Mouse (Mus musculus) megakaryocyte-erythroid progenitor cell, adult 5-6 weeks (primary cell): ENCODE results near the gene Dcdc2c. TPM values are rescaled to one million over a fixed set of nuclear protein-coding genes. Genes with fewer than 3 reads are reported as not detected.

Experiments used
- ATAC-seq: replicated peaks from 2 replicates; pipeline ENCODE4 v1.8.0; 2016; ENCODE audit warnings: mild to moderate bottlenecking, inconsistent platforms; ENCODE audit not compliant: severe bottlenecking, poor library complexity, low FRiP score, low TSS enrichment
- total RNA-seq, 2 experiments: library from RNA; stranded (forward) in 1 of 2; stranded (reverse) in 1 of 2; fragments of 200-1000, 215-1000 nt in 1 of 2; fragments of >200 nt in 1 of 2; fragmentation: Nextera tagmentation in 1 of 2; gene quantifications; 2 replicates each; pipeline ENCODE4 v1.2.3; 2014 to 2017

Gene Dcdc2c
- total RNA-seq (2014; fragmentation: Nextera tagmentation), result not detected in 2 replicates
- total RNA-seq (2017), result not detected in 2 replicates

- no peak for ATAC-seq
Measured at GRCm38 (mm10) chr12:28552299-28552698, at the start of gene Dcdc2c. TSS of gene Dcdc2c (minus strand) at chr12:28552399.

- no peak for ATAC-seq
Measured at GRCm38 (mm10) chr12:28598526-28598991, 46.4 kb upstream of the Dcdc2c start.

DNA sequence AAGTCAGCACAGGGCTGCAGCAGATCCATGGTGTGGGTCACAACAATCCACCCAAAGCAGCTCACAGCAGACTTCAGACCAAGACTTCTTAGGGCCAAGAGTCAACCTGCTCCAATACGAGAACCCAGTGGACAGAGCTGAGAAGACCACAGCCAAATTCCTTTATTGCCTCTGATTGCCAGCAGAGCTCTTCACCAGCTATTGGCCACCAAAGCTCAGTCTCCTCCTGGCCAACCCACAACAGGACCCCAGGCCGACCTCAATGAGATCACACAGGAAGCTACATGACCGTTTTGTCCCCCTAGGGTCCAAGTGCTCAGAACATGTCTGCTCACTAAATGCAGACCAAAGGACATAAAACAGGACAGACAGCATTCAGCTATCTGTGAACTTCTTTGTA lies 45.9 kb upstream of the Dcdc2c start:
- no peak for ATAC-seq

DNA sequence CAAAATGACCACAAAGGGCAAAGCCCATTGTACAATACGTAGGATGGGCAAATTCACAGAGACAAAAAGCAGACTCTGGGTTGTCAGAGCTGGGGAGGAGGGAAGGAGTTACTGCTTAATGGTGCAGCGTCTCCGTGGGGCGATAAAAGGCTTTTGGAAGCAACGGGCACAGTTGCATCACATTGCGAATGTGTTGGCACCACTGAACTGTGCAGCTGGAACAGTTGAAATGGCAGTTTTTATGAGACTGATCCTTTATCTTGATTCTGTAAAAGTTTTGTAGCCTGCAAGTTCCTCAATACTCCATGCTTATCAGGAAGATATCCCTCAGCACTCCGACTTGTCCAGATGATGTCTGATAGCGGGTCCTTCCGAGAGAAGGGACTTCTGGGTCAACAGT lies 45.5 kb upstream of the Dcdc2c start:
- ATAC-seq, result no peak

- no peak for ATAC-seq
Measured at GRCm38 (mm10) chr12:28596851-28597250, 44.7 kb upstream of the Dcdc2c start.

DNA sequence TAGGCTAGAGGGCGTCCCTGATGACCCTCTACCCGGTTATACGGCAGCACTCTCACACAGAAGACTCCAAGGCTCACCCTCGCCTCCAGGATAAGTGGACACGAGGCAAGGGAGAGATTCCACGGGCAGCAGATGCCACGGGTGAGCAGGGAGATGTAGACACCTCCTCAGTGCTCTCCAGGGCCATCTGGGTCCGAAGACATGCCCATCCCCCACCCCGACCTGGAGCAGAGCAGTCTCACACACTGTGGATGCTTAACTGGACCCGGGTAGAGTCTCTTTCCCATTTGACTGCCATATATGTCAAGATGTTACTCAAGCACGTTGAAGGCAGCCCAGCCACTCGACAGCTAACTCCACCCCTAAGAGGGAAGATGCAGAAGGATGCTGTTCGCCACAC lies 38.2 kb upstream of the Dcdc2c start:
- no peak for ATAC-seq

GRCm38 (mm10) chr12:28589090-28589868 lies 37.1 kb upstream of the Dcdc2c start:
- peak; percentile 95 for ATAC-seq

DNA sequence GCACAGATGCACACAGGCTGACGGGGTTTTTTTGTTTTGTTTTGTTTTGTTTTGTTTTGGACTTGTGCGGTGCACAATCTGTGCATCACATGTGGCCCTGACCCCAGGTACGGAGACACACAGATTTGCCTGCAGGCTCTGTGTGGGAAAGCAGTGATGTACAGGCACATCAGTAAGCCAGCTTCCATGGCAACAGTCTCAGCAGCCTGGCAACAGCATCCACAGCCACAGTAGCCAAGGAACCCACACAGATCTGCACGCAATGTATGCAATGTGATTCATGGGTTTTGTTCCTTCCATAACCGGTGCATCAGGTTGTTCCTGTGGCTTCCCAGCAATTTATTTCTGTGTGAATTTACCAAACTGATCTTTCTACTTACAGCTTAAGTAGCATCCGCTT lies 35.8 kb upstream of the Dcdc2c start:
- no peak for ATAC-seq

GRCm38 (mm10) chr12:28584036-28584435 lies 31.8 kb upstream of the Dcdc2c start:
- ATAC-seq, result no peak

GRCm38 (mm10) chr12:28582423-28582822 lies 30.2 kb upstream of the Dcdc2c start, which contains the start of gene Allc:
TSS of gene Allc (minus strand) at chr12:28582523.
- no peak for ATAC-seq

DNA sequence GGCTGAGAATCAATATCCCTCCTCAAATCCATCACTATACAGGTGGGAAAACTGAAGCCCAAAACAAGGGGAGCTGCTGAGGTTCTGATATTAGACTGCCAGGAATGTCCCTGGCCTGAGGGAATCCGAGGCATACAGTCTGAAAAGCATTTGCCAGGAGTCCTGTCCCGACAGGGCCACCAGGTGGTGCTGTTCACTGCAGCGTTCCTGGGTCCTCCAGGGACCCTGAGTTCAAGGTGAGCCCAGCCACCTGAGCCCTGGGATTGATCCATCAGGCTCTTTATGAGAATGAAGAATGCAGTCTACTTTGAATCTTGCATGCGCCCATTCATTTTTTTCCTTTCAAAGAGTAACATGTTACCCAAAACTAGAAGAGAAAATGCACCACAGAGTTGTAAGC lies 26.9 kb upstream of the Dcdc2c start:
- peak; percentile 41; the same call in 1 of the 2 replicates for ATAC-seq

- no peak for ATAC-seq
Measured at GRCm38 (mm10) chr12:28578147-28578546, 25.9 kb upstream of the Dcdc2c start.

- no peak for ATAC-seq
Measured at GRCm38 (mm10) chr12:28575366-28576070, 23.3 kb upstream of the Dcdc2c start.

DNA sequence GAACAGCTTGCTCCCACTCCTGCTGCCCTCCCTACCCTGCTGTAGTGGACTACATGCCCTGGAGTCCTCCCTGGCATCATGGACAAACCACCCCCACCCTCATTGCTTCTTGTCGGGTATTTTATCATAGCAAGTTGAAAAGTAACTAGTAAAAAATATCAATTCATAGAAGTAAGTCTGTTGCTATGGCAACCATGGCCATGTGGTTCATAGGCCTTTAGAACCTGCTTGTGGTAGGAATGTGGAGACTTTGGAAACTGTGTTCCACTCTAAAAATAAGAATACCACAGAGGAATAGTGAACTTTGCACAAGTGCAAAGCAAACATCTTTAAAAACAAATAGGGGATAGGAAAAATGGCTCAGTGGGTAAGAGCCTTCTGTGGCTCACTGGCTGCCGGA lies 20.0 kb upstream of the Dcdc2c start:
- no peak for ATAC-seq

DNA sequence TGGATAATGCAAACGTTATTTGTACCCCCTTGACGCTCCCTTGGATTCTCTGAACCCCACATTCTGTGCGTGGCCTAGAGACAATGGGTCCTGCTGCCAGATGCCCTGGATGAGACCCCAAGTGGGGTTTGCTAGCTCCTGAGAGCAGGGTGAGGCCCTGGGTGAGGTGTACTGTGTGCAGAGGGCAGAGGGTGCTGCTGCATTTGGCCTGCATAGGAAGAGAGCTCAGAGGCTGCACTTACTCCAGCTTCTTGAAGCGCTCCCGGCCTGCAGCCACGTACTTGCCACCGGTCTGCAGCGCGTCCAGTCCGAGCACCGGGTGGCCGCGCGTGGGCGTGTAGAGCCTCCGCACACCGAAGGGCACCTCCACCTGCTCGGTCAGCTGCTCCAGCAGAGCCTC lies 424 bp downstream of the Dcdc2c start:
- ATAC-seq, result no peak

DNA sequence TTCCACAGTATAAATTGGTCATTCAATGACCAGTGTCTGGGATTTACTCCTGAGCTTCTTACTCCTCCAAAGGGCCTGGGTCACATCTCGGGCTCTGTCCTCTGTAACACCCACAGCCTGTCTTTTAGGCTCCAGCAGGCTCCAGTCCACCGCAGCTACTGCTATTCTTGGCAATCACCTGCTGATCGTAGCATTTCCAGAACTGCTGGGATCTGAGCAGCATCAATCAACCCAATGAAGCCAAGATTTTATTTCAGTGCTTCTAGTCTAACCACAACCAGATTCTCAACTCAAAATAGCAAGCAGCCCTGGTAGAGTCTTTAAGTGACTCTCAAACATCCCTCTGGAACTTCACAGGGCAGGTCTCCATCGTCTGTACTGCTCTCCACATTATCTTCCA lies 3.3 kb downstream of the Dcdc2c start:
- no peak for ATAC-seq

- no peak for ATAC-seq
Measured at GRCm38 (mm10) chr12:28514264-28514775, 37.9 kb downstream of the Dcdc2c start.

DNA sequence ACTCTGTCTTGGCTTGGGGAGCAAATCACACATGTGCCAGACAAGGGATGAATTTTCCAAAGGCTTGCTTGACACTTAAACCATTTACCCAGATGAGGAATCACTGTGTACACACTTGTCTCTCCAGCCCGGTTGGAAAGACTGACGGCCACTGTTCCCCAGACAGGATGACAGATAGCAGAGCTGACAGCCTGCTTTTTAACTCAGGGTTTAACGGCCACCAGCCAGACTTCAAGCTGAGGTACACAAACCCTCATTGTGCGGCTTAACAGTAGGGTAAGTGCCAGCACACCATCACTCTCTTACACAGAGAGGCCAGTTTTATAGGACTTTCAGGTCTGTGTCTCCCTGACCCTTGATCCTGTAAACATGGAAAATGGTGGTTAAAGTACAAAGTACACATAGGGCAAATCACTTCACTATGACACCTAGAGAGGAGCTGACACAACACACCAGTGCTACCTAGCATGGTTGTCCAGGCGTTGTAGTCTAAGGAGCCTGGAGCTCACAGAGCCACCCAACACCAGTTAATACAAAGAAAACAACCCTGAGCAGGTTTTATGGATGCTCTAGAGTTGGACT lies 42.4 kb downstream of the Dcdc2c start:
- no peak for ATAC-seq

DNA sequence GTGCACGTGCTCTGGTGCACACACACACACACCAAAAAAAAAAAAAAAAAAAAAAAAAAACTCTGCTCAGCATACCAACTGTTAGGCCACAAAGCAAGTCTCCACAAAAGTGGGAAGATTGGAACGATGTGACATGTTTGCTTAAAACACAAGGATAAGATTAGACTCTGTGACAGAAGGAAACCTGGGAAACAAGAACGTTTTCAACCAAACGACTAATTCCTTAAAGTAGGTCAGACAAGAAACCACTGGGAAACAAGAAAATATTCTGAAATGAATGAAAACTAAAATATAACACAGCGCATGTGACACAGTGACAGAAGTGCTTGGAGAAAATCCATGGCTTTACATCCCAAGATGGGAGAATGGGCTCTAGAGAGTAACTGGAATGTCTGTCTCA lies 57.9 kb downstream of the Dcdc2c start:
- ATAC-seq, result no peak

DNA sequence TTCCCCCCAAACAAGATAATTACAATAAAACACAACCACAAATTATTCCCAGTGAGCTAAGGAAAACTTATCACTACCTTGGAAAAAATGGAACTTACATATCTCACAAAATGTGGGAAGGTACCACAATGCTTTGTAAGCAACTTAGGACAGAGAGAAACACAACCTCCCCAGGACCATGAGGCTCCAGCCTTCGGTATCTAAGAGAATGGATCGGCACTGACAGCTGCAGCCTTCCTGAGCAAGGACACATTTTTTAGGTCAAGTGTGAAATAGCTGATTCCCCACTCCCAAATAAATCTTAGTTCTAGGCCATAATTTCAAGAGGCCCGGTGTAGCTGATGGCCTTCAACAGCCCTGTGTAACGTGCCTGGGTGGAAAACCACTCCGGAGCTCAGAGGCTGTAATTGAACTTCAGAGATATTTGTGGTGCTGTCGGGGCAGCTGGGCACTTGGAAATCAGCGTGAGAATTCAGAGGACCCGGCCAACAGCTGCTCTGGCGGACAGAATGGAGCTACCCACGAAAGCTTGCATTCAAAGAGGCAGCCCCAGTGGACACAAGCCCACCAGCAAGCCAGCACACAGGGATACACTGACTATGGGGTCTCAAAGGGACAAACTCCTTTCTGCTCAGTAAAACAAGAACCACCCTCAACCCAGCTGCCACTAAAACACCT lies 69.6 kb downstream of the Dcdc2c start:
- ATAC-seq, result no peak
